Mouse (Mus musculus): ENCODE data around the gene Zfp827. TPM values are rescaled to one million over a fixed set of nuclear protein-coding genes. Genes with fewer than 3 reads are reported as not detected.

Zfp827 gene
- polyA plus RNA-seq, 1 experiment from 2014 or later, result 2.9 TPM

- Histone ChIP-seq H3K4me2 (replicated peaks; ENCODE audit: low read depth) (no peak overlapping the region), H3K27me3 (ENCODE audit: control insufficient read depth, insufficient read depth, low read length) (no peaks in the 10 kb centered on the region), H3K4me3 (ENCODE audit: low read depth, low read length) (no peak overlapping the region), H3K9me3 (ENCODE audit: control insufficient read depth, low read length) (no peaks in the 10 kb centered on the region), H3K27ac (replicated peaks) (no peak overlapping the region), H3K36me3 (ENCODE audit: control insufficient read depth, insufficient read depth, low read length) (no peaks in the 10 kb centered on the region), H3K4me1 (replicated peaks; ENCODE audit: control insufficient read depth, insufficient read depth) (no peaks in the 10 kb centered on the region), H3K9ac (ENCODE audit: low read length) (no peak overlapping the region)
- TF ChIP-seq EP300 (optimal IDR thresholded peaks at IDR 0.05) (no peak), CTCF (IDR thresholded peaks at IDR 0.05; ENCODE audit: low read depth) (no peak)
- DNase-seq (ENCODE audit: low spot score) (no peak), ATAC-seq (ENCODE audit: low FRiP score, low TSS enrichment) (no peak)
- WGBS, result 65% methylated on average over 4 of the region's 4 CpGs
Measured at GRCm38 (mm10) chr8:79196481-79196880, 168.2 kb downstream of the Zfp827 start.

GRCm38 (mm10) chr8:79198675-79199074 lies 170.4 kb downstream of the Zfp827 start:
- no peak for TF ChIP-seq CTCF (IDR thresholded peaks at IDR 0.05; ENCODE audit: low read depth)
- TF ChIP-seq EP300 (optimal IDR thresholded peaks at IDR 0.05), result no peak
- WGBS, result 65% methylated on average over 3 of the region's 3 CpGs

GRCm38 (mm10) chr8:79201446-79202147 lies 173.4 kb downstream of the Zfp827 start:
- 51% methylated on average over 11 of the region's 11 CpGs for WGBS
- Histone ChIP-seq H3K4me2 (replicated peaks; ENCODE audit: low read depth) (0 out of 2 replicates have a peak overlapping the region, but pooled peaks have one; percentile 8), H3K27ac (replicated peaks) (no peak overlapping the region), H3K9ac (ENCODE audit: low read length) (no peak overlapping the region), H3K27me3 (ENCODE audit: control insufficient read depth, insufficient read depth, low read length) (no peaks in the 10 kb centered on the region), H3K36me3 (ENCODE audit: control insufficient read depth, insufficient read depth, low read length) (no peaks in the 10 kb centered on the region), H3K4me3 (ENCODE audit: low read depth, low read length) (no peak overlapping the region), H3K4me1 (replicated peaks; ENCODE audit: control insufficient read depth, insufficient read depth) (no peaks in the 10 kb centered on the region), H3K9me3 (ENCODE audit: control insufficient read depth, low read length) (no peaks in the 10 kb centered on the region)
- DNase-seq (ENCODE audit: low spot score) (no peak), ATAC-seq (ENCODE audit: low FRiP score, low TSS enrichment) (no peak)
- no peak for TF ChIP-seq EP300 (optimal IDR thresholded peaks at IDR 0.05)
- no peak for TF ChIP-seq CTCF (IDR thresholded peaks at IDR 0.05; ENCODE audit: low read depth)

More at GRCm38 (mm10) chr8:79198675-79199074, 170.4 kb downstream of the Zfp827 start:
- H3K27me3 ChIP-seq (ENCODE audit: control insufficient read depth, insufficient read depth, low read length), result no peaks in the 10 kb centered on the region
- no peaks in the 10 kb centered on the region for H3K4me1 ChIP-seq (replicated peaks; ENCODE audit: control insufficient read depth, insufficient read depth)
- no peaks in the 10 kb centered on the region for H3K9me3 ChIP-seq (ENCODE audit: control insufficient read depth, low read length)
- no peak overlapping the region for H3K4me3 ChIP-seq (ENCODE audit: low read depth, low read length)
- no peak for ATAC-seq (ENCODE audit: low FRiP score, low TSS enrichment)
- H3K9ac ChIP-seq (ENCODE audit: low read length), result no peak overlapping the region
- DNase-seq (ENCODE audit: low spot score), result no peak
- no peaks in the 10 kb centered on the region for H3K36me3 ChIP-seq (ENCODE audit: control insufficient read depth, insufficient read depth, low read length)
- H3K27ac ChIP-seq (replicated peaks), result no peak overlapping the region
- H3K4me2 ChIP-seq (replicated peaks; ENCODE audit: low read depth), result no peak overlapping the region

DNA sequence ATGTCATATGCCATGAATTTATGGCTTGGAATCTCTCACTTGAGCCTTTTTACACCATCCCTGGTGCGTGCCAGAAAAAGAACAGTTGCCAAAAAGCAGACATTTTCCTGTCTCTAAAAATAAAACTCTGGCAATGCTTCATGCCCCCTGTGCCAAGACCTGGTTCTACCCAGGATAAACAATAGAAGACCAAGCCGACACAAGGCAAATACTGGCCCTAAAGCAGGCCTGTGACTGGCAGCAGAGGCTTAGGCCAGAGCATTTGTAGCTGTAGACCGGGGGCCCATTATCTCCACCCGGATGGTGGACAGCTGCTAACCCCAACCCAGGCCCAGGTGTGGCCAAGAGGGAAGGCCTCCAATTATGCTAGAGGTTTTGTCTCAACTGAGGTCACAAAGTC lies 178.7 kb downstream of the Zfp827 start:
- H3K27me3 ChIP-seq (ENCODE audit: control insufficient read depth, insufficient read depth, low read length), result no peaks in the 10 kb centered on the region
- no peak overlapping the region for H3K4me3 ChIP-seq (ENCODE audit: low read depth, low read length)
- no peak overlapping the region for H3K4me2 ChIP-seq (replicated peaks; ENCODE audit: low read depth)
- TF ChIP-seq CTCF (IDR thresholded peaks at IDR 0.05; ENCODE audit: low read depth), result no peak
- no peak for TF ChIP-seq EP300 (optimal IDR thresholded peaks at IDR 0.05)
- H3K9me3 ChIP-seq (ENCODE audit: control insufficient read depth, low read length), result no peaks in the 10 kb centered on the region
- ATAC-seq (ENCODE audit: low FRiP score, low TSS enrichment) (no peak), DNase-seq (ENCODE audit: low spot score) (no peak)
- no peaks in the 10 kb centered on the region for H3K36me3 ChIP-seq (ENCODE audit: control insufficient read depth, insufficient read depth, low read length)
- peaks cover 9% of the 10 kb centered on the region for H3K4me1 ChIP-seq (replicated peaks; ENCODE audit: control insufficient read depth, insufficient read depth)
- peak overlapping the region; percentile 31; the same call in 1 of the 2 replicates for H3K27ac ChIP-seq (replicated peaks)
- 50% methylated on average over 4 of the region's 4 CpGs for WGBS
- no peak overlapping the region for H3K9ac ChIP-seq (ENCODE audit: low read length)

GRCm38 (mm10) chr8:79208181-79208580 lies 179.9 kb downstream of the Zfp827 start:
- WGBS, result 53% methylated on average over 3 of the region's 3 CpGs
- no peaks in the 10 kb centered on the region for H3K9me3 ChIP-seq (ENCODE audit: control insufficient read depth, low read length)
- peaks cover 9% of the 10 kb centered on the region for H3K4me1 ChIP-seq (replicated peaks; ENCODE audit: control insufficient read depth, insufficient read depth)
- H3K4me3 ChIP-seq (ENCODE audit: low read depth, low read length), result no peak overlapping the region
- H3K27me3 ChIP-seq (ENCODE audit: control insufficient read depth, insufficient read depth, low read length), result no peaks in the 10 kb centered on the region
- TF ChIP-seq EP300 (optimal IDR thresholded peaks at IDR 0.05), result no peak
- no peak overlapping the region for H3K9ac ChIP-seq (ENCODE audit: low read length)
- no peak for DNase-seq (ENCODE audit: low spot score)
- H3K27ac ChIP-seq (replicated peaks), result peak overlapping the region; percentile 94; the same call in 1 of the 2 replicates
- no peak overlapping the region for H3K4me2 ChIP-seq (replicated peaks; ENCODE audit: low read depth)
- no peaks in the 10 kb centered on the region for H3K36me3 ChIP-seq (ENCODE audit: control insufficient read depth, insufficient read depth, low read length)
- no peak for ATAC-seq (ENCODE audit: low FRiP score, low TSS enrichment)
